Mouse (Mus musculus): ENCODE measurements around the gene Gm48552.

GRCm38 (mm10) chr10:81427804-81428506 is 39.1 kb downstream of the Gm48552 start:
- TF ChIP-seq POLR2A (IDR thresholded peaks at IDR 0.05; ENCODE audit: insufficient read length, low read depth) (no peak), REST (IDR thresholded peaks at IDR 0.05; ENCODE audit: insufficient read depth, insufficient read length) (no peak), POLR2AphosphoS2 (IDR thresholded peaks at IDR 0.05; ENCODE audit: insufficient read length, low read depth) (no peak)

All from myocyte (in vitro differentiated cells).